Mouse (Mus musculus): ENCODE measurements around the gene Gm9945. TPM values are rescaled to one million over a fixed set of nuclear protein-coding genes. Genes with fewer than 3 reads are reported as not detected.

Gm9945 gene
- polyA plus RNA-seq, 1 experiment from 2014 or later: not detected

- Histone ChIP-seq H3K4me3 (ENCODE audit: low read depth, low read length) (peak within 1 kb of the TSS; percentile 48), H3K4me2 (ENCODE audit: low read length) (peak within 1 kb of the TSS; percentile 81), H3K27me3 (ENCODE audit: control insufficient read depth, insufficient read depth, low read depth, low read length) (peaks cover 32% of the 10 kb centered on the region), H3K9ac (ENCODE audit: low read depth, low read length) (peak within 1 kb of the TSS; percentile 65), H3K36me3 (ENCODE audit: control insufficient read depth, insufficient read depth, low read length) (no peaks in the 10 kb centered on the region), H3K9me3 (replicated peaks; ENCODE audit: control insufficient read depth, low read length, poor library complexity, severe bottlenecking) (no peaks in the 10 kb centered on the region), H3K27ac (ENCODE audit: low read length) (no peak within 1 kb of the TSS), H3K4me1 (ENCODE audit: control insufficient read depth, insufficient read depth, low read length) (peaks cover 4% of the 10 kb centered on the region)
- peak; percentile 72 for ATAC-seq
- 4% methylated on average over 42 of the region's 42 CpGs for WGBS
These were observed 23.2 kb upstream of the Gm9945 start, which contains the start of the genes Gm10447 and Shroom1 for GRCm38 (mm10) chr11:53456474-53457371. Gene Gm10447 (minus strand): TSS chr11:53457110. Gene Shroom1 (plus strand): TSS chr11:53457205.

- Histone ChIP-seq H3K9me3 (replicated peaks; ENCODE audit: control insufficient read depth, low read length, poor library complexity, severe bottlenecking) (no peaks in the 10 kb centered on the region), H3K27me3 (ENCODE audit: control insufficient read depth, insufficient read depth, low read depth, low read length) (peaks cover 39% of the 10 kb centered on the region)
These were observed 22.5 kb upstream of the Gm9945 start for GRCm38 (mm10) chr11:53457372-53457954.

GRCm38 (mm10) chr11:53458996-53459395 lies 21.0 kb upstream of the Gm9945 start:
- no peaks in the 10 kb centered on the region for H3K36me3 ChIP-seq (ENCODE audit: control insufficient read depth, insufficient read depth, low read length)

More at GRCm38 (mm10) chr11:53457372-53457954, 22.5 kb upstream of the Gm9945 start:
- Histone ChIP-seq H3K9ac (ENCODE audit: low read depth, low read length) (peak overlapping the region; percentile 65), H3K4me2 (ENCODE audit: low read length) (peak overlapping the region; percentile 81), H3K27ac (ENCODE audit: low read length) (no peak overlapping the region), H3K4me3 (ENCODE audit: low read depth, low read length) (peak overlapping the region; percentile 48), H3K4me1 (ENCODE audit: control insufficient read depth, insufficient read depth, low read length) (peaks cover 4% of the 10 kb centered on the region), H3K36me3 (ENCODE audit: control insufficient read depth, insufficient read depth, low read length) (no peaks in the 10 kb centered on the region)
- WGBS: 9% methylated on average over 28 of the region's 29 CpGs
- no peak for ATAC-seq

GRCm38 (mm10) chr11:53460192-53460591 lies 19.8 kb upstream of the Gm9945 start:
- Histone ChIP-seq H3K4me2 (ENCODE audit: low read length) (no peak overlapping the region), H3K4me1 (ENCODE audit: control insufficient read depth, insufficient read depth, low read length) (peaks cover 9% of the 10 kb centered on the region), H3K9me3 (replicated peaks; ENCODE audit: control insufficient read depth, low read length, poor library complexity, severe bottlenecking) (no peaks in the 10 kb centered on the region), H3K27me3 (ENCODE audit: control insufficient read depth, insufficient read depth, low read depth, low read length) (peaks cover 60% of the 10 kb centered on the region), H3K4me3 (ENCODE audit: low read depth, low read length) (no peak overlapping the region), H3K27ac (ENCODE audit: low read length) (no peak overlapping the region), H3K36me3 (ENCODE audit: control insufficient read depth, insufficient read depth, low read length) (no peaks in the 10 kb centered on the region), H3K9ac (ENCODE audit: low read depth, low read length) (no peak overlapping the region)
- ATAC-seq: no peak
- WGBS: 80% methylated on average over 3 of the region's 3 CpGs

More at GRCm38 (mm10) chr11:53458996-53459395, 21.0 kb upstream of the Gm9945 start:
- no peak overlapping the region for H3K4me2 ChIP-seq (ENCODE audit: low read length)
- H3K4me3 ChIP-seq (ENCODE audit: low read depth, low read length): no peak overlapping the region
- H3K27ac ChIP-seq (ENCODE audit: low read length): no peak overlapping the region
- no peak for ATAC-seq
- 64% methylated on average over 3 of the region's 3 CpGs for WGBS
- peaks cover 49% of the 10 kb centered on the region for H3K27me3 ChIP-seq (ENCODE audit: control insufficient read depth, insufficient read depth, low read depth, low read length)
- peaks cover 9% of the 10 kb centered on the region for H3K4me1 ChIP-seq (ENCODE audit: control insufficient read depth, insufficient read depth, low read length)
- H3K9ac ChIP-seq (ENCODE audit: low read depth, low read length): no peak overlapping the region
- H3K9me3 ChIP-seq (replicated peaks; ENCODE audit: control insufficient read depth, low read length, poor library complexity, severe bottlenecking): no peaks in the 10 kb centered on the region

- H3K9me3 ChIP-seq (replicated peaks; ENCODE audit: control insufficient read depth, low read length, poor library complexity, severe bottlenecking): no peaks in the 10 kb centered on the region
- H3K36me3 ChIP-seq (ENCODE audit: control insufficient read depth, insufficient read depth, low read length): no peaks in the 10 kb centered on the region
- no peak overlapping the region for H3K9ac ChIP-seq (ENCODE audit: low read depth, low read length)
- no peak overlapping the region for H3K4me2 ChIP-seq (ENCODE audit: low read length)
- peaks cover 12% of the 10 kb centered on the region for H3K4me1 ChIP-seq (ENCODE audit: control insufficient read depth, insufficient read depth, low read length)
- peaks cover 63% of the 10 kb centered on the region for H3K27me3 ChIP-seq (ENCODE audit: control insufficient read depth, insufficient read depth, low read depth, low read length)
- H3K4me3 ChIP-seq (ENCODE audit: low read depth, low read length): no peak overlapping the region
- 23% methylated on average over 5 of the region's 5 CpGs for WGBS
- no peak for ATAC-seq
- H3K27ac ChIP-seq (ENCODE audit: low read length): no peak overlapping the region
These were observed 18.2 kb upstream of the Gm9945 start for GRCm38 (mm10) chr11:53461727-53462126.

GRCm38 (mm10) chr11:53463551-53464424 lies 16.2 kb upstream of the Gm9945 start:
- ATAC-seq: no peak
- WGBS: 6% methylated on average over 55 of the region's 55 CpGs
- H3K9ac ChIP-seq (ENCODE audit: low read depth, low read length): peak overlapping the region; percentile 36; the same call in 1 of the 2 replicates

GRCm38 (mm10) chr11:53466231-53466971 lies 13.6 kb upstream of the Gm9945 start:
- H3K4me3 ChIP-seq (ENCODE audit: low read depth, low read length): peak overlapping the region; percentile 37
- H3K36me3 ChIP-seq (ENCODE audit: control insufficient read depth, insufficient read depth, low read length): no peaks in the 10 kb centered on the region
- no peak overlapping the region for H3K27ac ChIP-seq (ENCODE audit: low read length)
- H3K4me1 ChIP-seq (ENCODE audit: control insufficient read depth, insufficient read depth, low read length): peaks cover 18% of the 10 kb centered on the region
- H3K27me3 ChIP-seq (ENCODE audit: control insufficient read depth, insufficient read depth, low read depth, low read length): peaks cover 56% of the 10 kb centered on the region
- WGBS: 4% methylated on average over 40 of the region's 40 CpGs
- H3K9ac ChIP-seq (ENCODE audit: low read depth, low read length): peak overlapping the region; percentile 55
- no peaks in the 10 kb centered on the region for H3K9me3 ChIP-seq (replicated peaks; ENCODE audit: control insufficient read depth, low read length, poor library complexity, severe bottlenecking)
- peak overlapping the region; percentile 63 for H3K4me2 ChIP-seq (ENCODE audit: low read length)
- peak; percentile 30; the same call in 1 of the 2 replicates for ATAC-seq

More at GRCm38 (mm10) chr11:53463551-53464424, 16.2 kb upstream of the Gm9945 start:
- Histone ChIP-seq H3K27me3 (ENCODE audit: control insufficient read depth, insufficient read depth, low read depth, low read length) (peaks cover 60% of the 10 kb centered on the region), H3K27ac (ENCODE audit: low read length) (no peak overlapping the region), H3K4me1 (ENCODE audit: control insufficient read depth, insufficient read depth, low read length) (peaks cover 8% of the 10 kb centered on the region; the same call in 1 of the 2 replicates), H3K9me3 (replicated peaks; ENCODE audit: control insufficient read depth, low read length, poor library complexity, severe bottlenecking) (no peaks in the 10 kb centered on the region), H3K4me2 (ENCODE audit: low read length) (peak overlapping the region; percentile 85), H3K4me3 (ENCODE audit: low read depth, low read length) (peak overlapping the region; percentile 44), H3K36me3 (ENCODE audit: control insufficient read depth, insufficient read depth, low read length) (no peaks in the 10 kb centered on the region)
